8 mouse cellular contexts compared by ENCODE assay signal in the genomic region with DNA sequence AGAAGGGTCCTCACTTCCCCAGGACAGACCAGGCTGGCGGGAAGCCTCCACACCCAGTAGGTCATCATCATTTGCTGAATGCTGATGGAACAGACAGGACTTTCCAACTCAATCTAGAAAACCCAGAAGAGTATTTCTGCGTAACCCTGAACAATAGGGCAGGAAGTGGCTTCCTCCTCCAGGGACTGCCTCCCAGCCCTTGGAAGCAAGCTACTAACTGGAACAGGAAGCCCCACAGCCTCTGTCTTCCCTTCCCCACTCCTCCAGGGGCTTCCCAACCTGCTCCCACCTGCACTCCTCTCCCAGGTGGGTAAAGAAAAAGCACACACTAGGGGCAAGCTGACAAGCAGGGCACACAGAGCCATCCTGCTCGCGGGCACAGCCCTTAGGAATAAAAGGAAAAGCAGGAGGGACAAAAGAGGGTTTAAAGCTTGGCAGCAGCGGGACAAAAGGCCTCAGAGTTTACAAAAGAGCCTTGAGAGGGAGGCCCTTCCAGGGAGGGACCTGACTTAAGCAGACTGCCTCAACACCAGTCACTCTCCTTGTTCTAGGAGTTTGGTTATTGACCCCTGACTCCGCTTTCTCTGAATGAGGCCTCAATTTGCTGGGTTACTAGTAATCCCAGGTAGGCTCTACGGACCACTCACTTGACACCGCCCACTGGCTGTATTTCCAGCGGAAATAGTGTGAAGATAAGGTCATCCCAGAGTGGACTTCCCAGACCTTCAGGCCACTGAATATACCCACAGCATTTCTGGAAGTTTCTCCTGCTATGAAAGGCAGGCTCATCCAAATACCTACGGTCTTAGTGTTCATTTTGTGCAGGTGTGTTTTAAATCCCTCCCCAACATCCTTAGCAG. TPM values are rescaled to one million over a fixed set of nuclear protein-coding genes. Genes with fewer than 3 reads are reported as not detected.
DNase-seq lines count a peak whose midpoint lies in the region; ATAC-seq and TF ChIP-seq lines count a peak whose summit lies in the region.

No protein-coding gene starts in this region.

- intact Hi-C loops in left cerebral cortex, postnatal 14 days (cut with DNase I), result no loop called here

- no peaks in the 10 kb centered on the region for H3K9me3 ChIP-seq in heart, embryonic 14.5 days (ENCODE audit: control insufficient read depth, low read length)

- 58% methylated on average over 10 of the region's 10 CpGs for WGBS in kidney, adult 2 months
- 47% methylated on average over 10 of the region's 10 CpGs for WGBS in heart, embryonic 14.5 days

- ATAC-seq in heart, embryonic 14.5 days (ENCODE audit: insufficient number of reproducible peaks, insufficient read depth, low FRiP score, low read depth), result no peak

- H3K27ac ChIP-seq in kidney, adult 2 months (ENCODE audit: insufficient read depth, low read depth, low read length), result peak overlapping the region; percentile 84
- H3K27ac ChIP-seq in heart, embryonic 14.5 days (replicated peaks in 1 of 2; ENCODE audit: control insufficient read depth in 1 of 2, insufficient read depth in 1 of 2, low read depth in 2 of 2, low read length in 2 of 2), result peak overlapping the region; percentile 91 to 99

- TF ChIP-seq CTCF in kidney, adult 2 months (conservative IDR thresholded peaks at IDR 0.05; ENCODE audit: insufficient read depth, insufficient read length, low read depth, low read length), result no peak

- H3K36me3 ChIP-seq in kidney, adult 2 months (ENCODE audit: control insufficient read depth, insufficient read depth, low read length), result no peaks in the 10 kb centered on the region
- peaks cover 10% of the 10 kb centered on the region for H3K36me3 ChIP-seq in heart, embryonic 14.5 days (ENCODE audit: control insufficient read depth, insufficient read depth, low read length)

- no peak overlapping the region for H3K4me2 ChIP-seq in heart, embryonic 14.5 days (ENCODE audit: low read length)

- H3K4me3 ChIP-seq in kidney, adult 2 months (ENCODE audit: insufficient read depth, low read depth, low read length), result no peak overlapping the region
- H3K4me3 ChIP-seq in heart, embryonic 14.5 days (ENCODE audit: control insufficient read depth in 1 of 2, insufficient read depth in 1 of 2, low read depth in 1 of 2, low read length in 2 of 2), result no peak overlapping the region

- H3K27me3 ChIP-seq in kidney, adult 2 months (replicated peaks; ENCODE audit: control insufficient read depth, insufficient read depth, low read length), result no peaks in the 10 kb centered on the region
- no peaks in the 10 kb centered on the region for H3K27me3 ChIP-seq in heart, embryonic 14.5 days (ENCODE audit: control insufficient read depth, insufficient read depth, low read length)

- peaks cover 4% of the 10 kb centered on the region; the same call in 1 of the 2 replicates for H3K4me1 ChIP-seq in kidney, adult 2 months (ENCODE audit: control insufficient read depth, insufficient read depth, low read length)
- peaks cover 18 to 35% of the 10 kb centered on the region in 2 experiments for H3K4me1 ChIP-seq in heart, embryonic 14.5 days (ENCODE audit: control insufficient read depth in 2 of 2, insufficient read depth in 2 of 2, low read length in 2 of 2)

- TF ChIP-seq POLR2A in kidney, adult 2 months (IDR thresholded peaks at IDR 0.05; ENCODE audit: low read depth, low read length), result no peak

- DNase-seq in kidney, adult 2 months, result peak; percentile 62
- no peak for DNase-seq in kidney, adult 8-10 months
- peak; percentile 25 to 43 for DNase-seq in kidney, postnatal 4 days
- DNase-seq in neural tube, embryonic 10.5 days (ENCODE audit: extremely low spot score, low spot score), result peak; percentile 33
- DNase-seq in right cerebral cortex, postnatal 4 days, result no peak
- DNase-seq in left cerebral cortex, postnatal 14 days (ENCODE audit: low spot score in 2 of 2), result no peak
- no peak for DNase-seq in layer of hippocampus, postnatal 36 days

- peak overlapping the region; percentile 19; the same call in 1 of the 2 replicates for H3K9ac ChIP-seq in heart, embryonic 14.5 days (ENCODE audit: low read length)

RNA-seq across cellular contexts. Expression of a gene that starts 1.6 kb away (rescaled TPM):
- polyA plus RNA-seq in kidney, adult 2 months (2012; rRNA removed), result 10.7 and 10.9 TPM in 2 replicates
- 23.1 and 27.6 TPM in 2 replicates for polyA plus RNA-seq in heart, embryonic 14.5 days (2014; fragmentation: Nextera tagmentation; extraction: Ambion mirVana)
- total RNA-seq in left cerebral cortex, postnatal 14 days (2021), result 10 to 100 TPM; 90.0 to 93.6 TPM
- 10 to 100 TPM; 37.7 to 43.1 TPM for total RNA-seq in layer of hippocampus, postnatal 36 days (2021)

RNA-seq across cellular contexts. Expression of a gene that starts 27.9 kb away (rescaled TPM):
- 9.9 and 14.0 TPM in 2 replicates for polyA plus RNA-seq in kidney, adult 2 months (2012; rRNA removed)
- 85.3 and 88.8 TPM in 2 replicates for polyA plus RNA-seq in heart, embryonic 14.5 days (2014; fragmentation: Nextera tagmentation; extraction: Ambion mirVana)
- total RNA-seq in left cerebral cortex, postnatal 14 days (2021), result 10 to 100 TPM; 87.8 to 95.1 TPM
- 10 to 100 TPM; 88.7 TPM for total RNA-seq in layer of hippocampus, postnatal 36 days (2021)

RNA-seq across cellular contexts. Expression of a gene that starts 35.3 kb away (rescaled TPM):
- polyA plus RNA-seq in kidney, adult 2 months (2012; rRNA removed), result 29.9 and 50.8 TPM in 2 replicates
- 64.7 and 74.6 TPM in 2 replicates for polyA plus RNA-seq in heart, embryonic 14.5 days (2014; fragmentation: Nextera tagmentation; extraction: Ambion mirVana)
- under 1 TPM in 1 of 2 experiments, not detected in 1; 0.61 TPM for total RNA-seq in left cerebral cortex, postnatal 14 days (2021)
- under 1 TPM; 0.27 to 0.30 TPM for total RNA-seq in layer of hippocampus, postnatal 36 days (2021)

Comparison
In these comparisons a context has a peak if more than half of its experiments do, and no peak if none do; other contexts are left out.
1. DNase-seq: peak in kidney, adult 2 months (single experiment), kidney, postnatal 4 days (2 of 2) and neural tube, embryonic 10.5 days (single experiment); none in kidney, adult 8-10 months (0 of 2), right cerebral cortex, postnatal 4 days (single experiment), left cerebral cortex, postnatal 14 days (0 of 2) and layer of hippocampus, postnatal 36 days (0 of 2).